Mouse (Mus musculus): ENCODE data around the gene Gm28374.
A peak's percentile ranks its signal among the peaks of the same experiment; 100 is the strongest.
"Not testable (repeated sequence)": the region's sequence is repeated elsewhere in the genome, so short reads cannot be mapped to it uniquely, and the experiment has no call there.

Gene Gm28374

GRCm38 (mm10) chr19:6082156-6082555 is at the start of gene Gm28374:
Gene Gm28374, minus strand, starts transcription at chr19:6082256.
- no peak for DNase-seq

GRCm38 (mm10) chr19:6130414-6131128 is 48.5 kb upstream of the Gm28374 start:
- not testable (repeated sequence) for DNase-seq

GRCm38 (mm10) chr19:6127760-6128341 is 45.8 kb upstream of the Gm28374 start, which contains the start of gene Snx15:
Gene Snx15, minus strand, starts transcription at chr19:6128304.
- DNase-seq, result peak; percentile 97

- no peak for DNase-seq
Observed at GRCm38 (mm10) chr19:6126789-6127580, 44.9 kb upstream of the Gm28374 start.

- DNase-seq, result no peak
Observed at GRCm38 (mm10) chr19:6126289-6126688, 44.2 kb upstream of the Gm28374 start.

- no peak for DNase-seq
Observed at GRCm38 (mm10) chr19:6124898-6125297, 42.8 kb upstream of the Gm28374 start.

GRCm38 (mm10) chr19:6123330-6123729 is 41.3 kb upstream of the Gm28374 start:
- no peak for DNase-seq

GRCm38 (mm10) chr19:6121761-6122160 is 39.7 kb upstream of the Gm28374 start:
- no peak for DNase-seq

GRCm38 (mm10) chr19:6118677-6119185 is 36.7 kb upstream of the Gm28374 start:
- no peak for DNase-seq

- DNase-seq, result peak; percentile 92
Observed at GRCm38 (mm10) chr19:6117986-6118676, 36.1 kb upstream of the Gm28374 start, which contains the start of gene Sac3d1. Gene Sac3d1, minus strand, starts transcription at chr19:6118650.

GRCm38 (mm10) chr19:6117346-6117985 is 35.4 kb upstream of the Gm28374 start:
- peak; percentile 23 for DNase-seq

- peak; percentile 25 for DNase-seq
Observed at GRCm38 (mm10) chr19:6116113-6116850, 34.2 kb upstream of the Gm28374 start.

- no peak for DNase-seq
Observed at GRCm38 (mm10) chr19:6113116-6113515, 31.1 kb upstream of the Gm28374 start.

GRCm38 (mm10) chr19:6105586-6105985 is 23.5 kb upstream of the Gm28374 start, which contains the start of gene Naaladl1:
Gene Naaladl1, plus strand, starts transcription at chr19:6105782.
- DNase-seq, result no peak

GRCm38 (mm10) chr19:6104476-6104875 is 22.4 kb upstream of the Gm28374 start:
- no peak for DNase-seq

- no peak for DNase-seq
Observed at GRCm38 (mm10) chr19:6102169-6102853, 20.3 kb upstream of the Gm28374 start.

- no peak for DNase-seq
Observed at GRCm38 (mm10) chr19:6101186-6101585, 19.1 kb upstream of the Gm28374 start.

GRCm38 (mm10) chr19:6097847-6098246 is 15.8 kb upstream of the Gm28374 start:
- DNase-seq, result no peak

- DNase-seq, result no peak
Observed at GRCm38 (mm10) chr19:6094119-6094518, 12.1 kb upstream of the Gm28374 start, which contains the start of gene AC131692.1. Gene AC131692.1, plus strand, starts transcription at chr19:6094419.

GRCm38 (mm10) chr19:6088841-6089240 is 6.8 kb upstream of the Gm28374 start:
- DNase-seq, result no peak
